Mouse (Mus musculus): ENCODE measurements at regions not wholly inside any gene's neighbourhood (a gene's known extent, or its start where the extent isn't known, plus 50 kb on each side); places are given as distances from the start of the nearest gene placed in this dataset.

- TF ChIP-seq EP300 (IDR thresholded peaks at IDR 0.05; ENCODE audit: low read depth) = peak; percentile 39; the same call in 1 of the 2 replicates
- TF ChIP-seq CTCF (IDR thresholded peaks at IDR 0.05; ENCODE audit: low read depth) = no peak
Observed at GRCm38 (mm10) chr10:43646965-43647364, 68.9 kb downstream of the Cd24a start.
